Mouse (Mus musculus) limb, embryonic 12.5 days (tissue): Measurements from ENCODE around the gene Prkcg. TPM values are rescaled to one million over a fixed set of nuclear protein-coding genes. Genes with fewer than 3 reads are reported as not detected.

Source experiments
- ATAC-seq: fragments of 200-750 bp; cut with Nextera tagmentation; 2 replicates; pipeline ENCODE4 v1.8.0; 2017; ENCODE audit warnings: low read depth, moderate TSS enrichment; ENCODE audit not compliant: insufficient number of reproducible peaks, insufficient read depth, low FRiP score, low TSS enrichment
- H3K27ac ChIP-seq: fragments of 300-500 bp; sonication (generic); 2 replicates; pipeline ENCODE4 v1.5.1; 2016; ENCODE audit warnings: mild to moderate bottlenecking, moderate library complexity
- H3K27me3 ChIP-seq: fragments of 300-500 bp; sonication (generic); 2 replicates; pipeline ENCODE4 v1.6.1; 2016; ENCODE audit warnings: mild to moderate bottlenecking, moderate library complexity
- H3K36me3 ChIP-seq: fragments of 300-500 bp; sonication (generic); 2 replicates; pipeline ENCODE4 v1.6.1; 2016; ENCODE audit warnings: mild to moderate bottlenecking, moderate library complexity
- H3K4me1 ChIP-seq: fragments of 300-500 bp; sonication (generic); replicated peaks from 2 replicates; pipeline ENCODE4 v1.6.1; 2016
- H3K4me2 ChIP-seq: fragments of 300-500 bp; sonication (generic); 2 replicates; pipeline ENCODE4 v1.6.1; 2016; ENCODE audit warnings: mild to moderate bottlenecking, moderate library complexity
- H3K4me3 ChIP-seq: fragments of 300-500 bp; sonication (generic); replicated peaks from 2 replicates; pipeline ENCODE4 v1.5.1; 2016; ENCODE audit warnings: mild to moderate bottlenecking
- H3K9ac ChIP-seq: fragments of 300-500 bp; sonication (generic); replicated peaks from 2 replicates; pipeline ENCODE4 v1.6.1; 2016; ENCODE audit warnings: mild to moderate bottlenecking, moderate library complexity
- H3K9me3 ChIP-seq: fragments of 300-500 bp; sonication (generic); 2 replicates; pipeline ENCODE4 v1.6.1; 2016; ENCODE audit warnings: mild to moderate bottlenecking, moderate library complexity
- WGBS: fragments of 180-500 bp; shearing (Covaris S2); methylation state at CpG from one replicate; pipeline ENCODE4 v1.1.7; 2016; 5-methylcytosine and 5-hydroxymethylcytosine counted together
- polyA plus RNA-seq: library from polyadenylated mRNA; unstranded; fragments of >200 nt; fragmentation: Nextera tagmentation; extraction: Ambion mirVana; gene quantifications from 2 replicates; pipeline ENCODE4 v1.2.1, GENCODE M21; 2016

Gene Prkcg
- polyA plus RNA-seq, 1 experiment from 2014 or later: not detected

- no peak overlapping the region for H3K27ac ChIP-seq
- 81% methylated on average over 6 of the region's 6 CpGs for WGBS
- H3K9me3 ChIP-seq: no peaks in the 10 kb centered on the region
- peaks cover 34% of the 10 kb centered on the region for H3K27me3 ChIP-seq
- peaks cover 10% of the 10 kb centered on the region for H3K4me1 ChIP-seq
- ATAC-seq: no peak
- peaks cover 29% of the 10 kb centered on the region for H3K36me3 ChIP-seq
- H3K4me2 ChIP-seq: no peak overlapping the region
- H3K9ac ChIP-seq: no peak overlapping the region
- H3K4me3 ChIP-seq: no peak overlapping the region
Measured at GRCm38 (mm10) chr7:3369189-3369588, 80.2 kb downstream of the Prkcg start.

- H3K4me3 ChIP-seq: no peak overlapping the region
- 58% methylated on average over 4 of the region's 4 CpGs for WGBS
- no peak for ATAC-seq
Measured at GRCm38 (mm10) chr7:3370407-3370806, 81.4 kb downstream of the Prkcg start.

GRCm38 (mm10) chr7:3372376-3372775 lies 83.4 kb downstream of the Prkcg start:
- no peak overlapping the region for H3K9ac ChIP-seq
- no peaks in the 10 kb centered on the region for H3K9me3 ChIP-seq
- H3K27me3 ChIP-seq: peaks cover 6% of the 10 kb centered on the region
- H3K4me3 ChIP-seq: no peak overlapping the region
- H3K4me1 ChIP-seq: peaks cover 6% of the 10 kb centered on the region
- H3K27ac ChIP-seq: no peak overlapping the region
- no peak for ATAC-seq
- no peak overlapping the region for H3K4me2 ChIP-seq
- H3K36me3 ChIP-seq: no peaks in the 10 kb centered on the region
- 75% methylated on average over 2 of the region's 2 CpGs for WGBS

More at GRCm38 (mm10) chr7:3370407-3370806, 81.4 kb downstream of the Prkcg start:
- Histone ChIP-seq H3K9ac (no peak overlapping the region), H3K4me2 (no peak overlapping the region), H3K27ac (no peak overlapping the region), H3K36me3 (peaks cover 17% of the 10 kb centered on the region), H3K4me1 (peaks cover 10% of the 10 kb centered on the region), H3K27me3 (peaks cover 26% of the 10 kb centered on the region), H3K9me3 (no peaks in the 10 kb centered on the region)

- no peaks in the 10 kb centered on the region for H3K4me1 ChIP-seq
- H3K4me2 ChIP-seq: no peak overlapping the region
- no peak overlapping the region for H3K4me3 ChIP-seq
- 84% methylated on average over 8 of the region's 8 CpGs for WGBS
- ATAC-seq: no peak
- H3K36me3 ChIP-seq: no peaks in the 10 kb centered on the region
- H3K9me3 ChIP-seq: no peaks in the 10 kb centered on the region
- no peak overlapping the region for H3K9ac ChIP-seq
- H3K27ac ChIP-seq: no peak overlapping the region
- 0 out of 2 replicates have a peak, but pooled peaks cover 3% of the 10 kb centered on the region for H3K27me3 ChIP-seq
Measured at GRCm38 (mm10) chr7:3373754-3374153, 84.8 kb downstream of the Prkcg start.

GRCm38 (mm10) chr7:3376831-3377230 lies 87.9 kb downstream of the Prkcg start:
- 63% methylated on average over 4 of the region's 4 CpGs for WGBS
- no peak overlapping the region for H3K4me3 ChIP-seq
- no peak overlapping the region for H3K4me2 ChIP-seq
- no peak overlapping the region for H3K27ac ChIP-seq
- H3K9ac ChIP-seq: no peak overlapping the region
- H3K27me3 ChIP-seq: no peaks in the 10 kb centered on the region
- H3K9me3 ChIP-seq: no peaks in the 10 kb centered on the region
- ATAC-seq: no peak
- H3K4me1 ChIP-seq: no peaks in the 10 kb centered on the region
- no peaks in the 10 kb centered on the region for H3K36me3 ChIP-seq

Other genes starting within 250 kb of the Prkcg start
- gene AU018091, start 120.0 kb upstream of the Prkcg start, polyA plus RNA-seq: 0.41 and 0.54 TPM in 2 replicates
- not detected in 2 replicates for gene Nlrp12, start 39.4 kb upstream of the Prkcg start, polyA plus RNA-seq
- gene Myadm, start 99 bp upstream of the Prkcg start, polyA plus RNA-seq: 24.9 and 29.3 TPM in 2 replicates
- gene Cacng7, start 43.8 kb downstream of the Prkcg start, polyA plus RNA-seq: 3.0 and 3.1 TPM in 2 replicates
- gene Cacng8, start 101.5 kb downstream of the Prkcg start, polyA plus RNA-seq: 6.2 and 6.3 TPM in 2 replicates
- 3.7 and 4.1 TPM in 2 replicates for gene Cacng6, start 135.0 kb downstream of the Prkcg start, polyA plus RNA-seq
- gene Tarm1, start 213.4 kb downstream of the Prkcg start, polyA plus RNA-seq: not detected in 2 replicates